Mouse (Mus musculus): ENCODE results near the gene Uap1l1.

Gene Uap1l1

DNA sequence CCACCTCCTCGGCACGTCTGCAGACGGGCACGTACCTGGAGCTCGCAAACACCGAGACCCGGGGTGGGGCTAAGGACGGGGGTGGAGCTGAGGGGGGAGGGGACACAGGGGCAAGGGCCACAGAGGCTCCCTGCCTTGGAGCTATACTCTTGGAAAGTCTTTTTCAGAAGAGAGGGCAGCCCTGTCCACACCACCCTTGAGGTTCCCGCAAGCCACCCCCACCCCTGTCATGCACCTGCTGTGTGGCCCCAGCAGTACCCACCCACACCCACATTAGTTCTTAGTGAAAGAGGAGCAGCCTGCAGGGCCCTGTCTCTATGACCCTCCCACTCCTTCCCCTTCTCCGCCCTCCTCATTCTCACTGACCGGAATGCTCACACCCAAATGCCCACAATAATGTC lies 54.0 kb downstream of the Uap1l1 start:
- DNase-seq, result no peak

DNA sequence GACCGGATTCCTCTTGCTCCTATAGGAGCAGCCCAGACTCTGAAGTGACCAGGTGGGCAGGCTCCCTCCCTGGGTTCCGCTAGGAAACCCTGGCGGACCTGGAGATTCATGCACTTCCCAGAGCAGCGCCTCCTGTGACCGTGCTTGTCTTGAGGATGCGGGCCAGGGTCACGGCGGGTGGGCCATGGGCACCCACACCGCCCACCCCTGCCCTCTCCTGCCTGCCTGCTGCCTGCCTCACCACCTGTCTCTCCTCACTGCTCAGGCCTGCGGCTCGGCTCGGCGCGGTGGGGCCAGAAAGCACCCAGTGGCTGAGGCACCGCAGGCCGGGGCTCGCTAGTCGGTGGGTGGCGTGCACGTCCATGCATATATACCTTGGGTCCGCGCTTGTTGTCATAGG lies 54.5 kb downstream of the Uap1l1 start:
- DNase-seq, result no peak

DNA sequence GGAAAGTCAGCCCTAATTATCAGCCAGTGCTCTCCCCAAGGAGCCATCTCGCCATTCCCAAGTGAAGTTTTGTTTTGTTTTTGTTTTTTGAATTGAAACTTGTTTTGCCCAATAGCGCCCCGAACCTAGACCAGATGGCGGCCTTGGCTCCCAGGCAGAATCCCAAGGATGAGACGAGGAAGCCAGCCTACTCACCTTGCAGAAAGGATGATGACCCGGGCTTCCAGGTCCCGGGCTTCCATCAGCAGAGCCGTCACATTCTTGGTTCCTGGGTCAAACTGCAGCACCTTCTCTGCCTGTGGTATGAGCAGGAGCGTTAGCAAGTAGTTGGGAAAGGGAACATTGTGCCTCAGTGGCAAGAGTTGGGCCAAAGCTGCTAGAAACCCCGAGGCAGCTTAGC lies 55.3 kb downstream of the Uap1l1 start:
- DNase-seq, result no peak
